In genomic region chr5:113163116-113163515, GRCm38 (mm10) we compare ENCODE assay signal across 8 mouse cellular contexts. TPM values are rescaled to one million over a fixed set of nuclear protein-coding genes. Genes with fewer than 3 reads are reported as not detected.
A peak's percentile ranks its signal among the peaks of the same experiment; 100 is the strongest.
DNase-seq lines count a peak whose midpoint lies in the region; ATAC-seq and TF ChIP-seq lines count a peak whose summit lies in the region.

No protein-coding gene starts in this region.

- intact Hi-C loops in heart, adult 2 months (cut with DNase I), result no loop called here
- intact Hi-C loops in heart, postnatal 36 days (cut with DNase I), result loop anchor here (10.0 kb wide), 1 partner anchor 288 kb away; no protein-coding TSS in a partner anchor
- intact Hi-C loops in gastrocnemius, postnatal 14 days (cut with DNase I; ENCODE audit: low total_unique reads), result no loop called here

- H3K27me3 ChIP-seq in heart, adult 2 months (ENCODE audit: control insufficient read depth, insufficient read depth, low read length), result no peaks in the 10 kb centered on the region
- no peaks in the 10 kb centered on the region for H3K27me3 ChIP-seq in forebrain, embryonic 15.5 days
- H3K27me3 ChIP-seq in liver, embryonic 13.5 days, result no peaks in the 10 kb centered on the region
- H3K27me3 ChIP-seq in splenic B cell, adult 2 months (ENCODE audit: control insufficient read depth, insufficient read depth, low read length, poor library complexity, severe bottlenecking), result no peaks in the 10 kb centered on the region; the same call in 1 of the 2 replicates
- H3K27me3 ChIP-seq in cerebellum, adult 2 months (ENCODE audit: control insufficient read depth, insufficient read depth, low read length), result no peaks in the 10 kb centered on the region

- no peak for TF ChIP-seq EP300 in heart, adult 2 months (IDR thresholded peaks at IDR 0.05; ENCODE audit: insufficient read depth, low read depth, low read length)

- no peak for TF ChIP-seq POLR2A in heart, adult 2 months (IDR thresholded peaks at IDR 0.05; ENCODE audit: insufficient read depth, low read depth, low read length)
- no peak for TF ChIP-seq POLR2A in cerebellum, adult 2 months (IDR thresholded peaks at IDR 0.05; ENCODE audit: borderline replicate concordance, insufficient read depth, low read length)

- WGBS in heart, adult 2 months, result 13% methylated on average over 13 of the region's 13 CpGs
- whole genome bisulfite sequencing in forebrain, embryonic 15.5 days, result 16% methylated on average over 13 of the region's 13 CpGs
- 4% methylated on average over 13 of the region's 13 CpGs for WGBS in liver, embryonic 13.5 days (ENCODE audit: insufficient replicate concordance)
- WGBS in cerebellum, adult 2 months, result 7% methylated on average over 13 of the region's 13 CpGs

- no peak for TF ChIP-seq CTCF in heart, adult 2 months (IDR thresholded peaks at IDR 0.05)
- no peak for TF ChIP-seq CTCF in cerebellum, adult 2 months (IDR thresholded peaks at IDR 0.05; ENCODE audit: borderline replicate concordance, insufficient read depth, low read depth, low read length)

- ATAC-seq in forebrain, embryonic 15.5 days (replicated peaks), result no peak
- no peak for ATAC-seq in liver, embryonic 13.5 days (ENCODE audit: low read depth)

- H3K9me3 ChIP-seq in forebrain, embryonic 15.5 days, result no peaks in the 10 kb centered on the region
- H3K9me3 ChIP-seq in liver, embryonic 13.5 days (replicated peaks), result no peaks in the 10 kb centered on the region

- H3K27ac ChIP-seq in heart, adult 2 months, result no peak overlapping the region
- no peak overlapping the region for H3K27ac ChIP-seq in forebrain, embryonic 15.5 days (replicated peaks)
- no peak overlapping the region for H3K27ac ChIP-seq in liver, embryonic 13.5 days
- H3K27ac ChIP-seq in cerebellum, adult 2 months (ENCODE audit: insufficient read depth, low read length), result no peak overlapping the region

- no peak for DNase-seq in heart, adult 2 months
- no peak for DNase-seq in heart, postnatal 36 days
- peak; percentile 43 for DNase-seq in ES-CJ7 (ENCODE audit: low read depth, low spot score)
- DNase-seq in liver, embryonic 13.5 days, result peak; percentile 46
- peak; percentile 44 for DNase-seq in splenic B cell, adult 2 months (ENCODE audit: low read depth, low spot score)
- DNase-seq in gastrocnemius, postnatal 14 days, result no peak
- DNase-seq in cerebellum, adult 2 months, result no peak

- H3K4me3 ChIP-seq in heart, adult 2 months, result no peak overlapping the region
- peak overlapping the region; percentile 11; the same call in 1 of the 2 replicates for H3K4me3 ChIP-seq in forebrain, embryonic 15.5 days
- peak overlapping the region; percentile 46 for H3K4me3 ChIP-seq in liver, embryonic 13.5 days (replicated peaks)
- H3K4me3 ChIP-seq in cerebellum, adult 2 months (replicated peaks; ENCODE audit: insufficient read depth, low read depth, low read length), result no peak overlapping the region

- peaks cover 3% of the 10 kb centered on the region; the same call in 1 of the 2 replicates for H3K4me1 ChIP-seq in heart, adult 2 months (ENCODE audit: control insufficient read depth, insufficient read depth, low read length)
- peaks cover 32% of the 10 kb centered on the region for H3K4me1 ChIP-seq in forebrain, embryonic 15.5 days
- H3K4me1 ChIP-seq in liver, embryonic 13.5 days (replicated peaks), result peaks cover 54% of the 10 kb centered on the region
- H3K4me1 ChIP-seq in cerebellum, adult 2 months (ENCODE audit: control insufficient read depth, insufficient read depth, low read length), result peaks cover 16% of the 10 kb centered on the region

- peak overlapping the region; percentile 19; the same call in 1 of the 2 replicates for H3K9ac ChIP-seq in heart, adult 2 months (ENCODE audit: low read depth, low read length)
- no peak overlapping the region for H3K9ac ChIP-seq in forebrain, embryonic 15.5 days (replicated peaks)
- H3K9ac ChIP-seq in liver, embryonic 13.5 days, result 0 out of 2 replicates have a peak overlapping the region, but pooled peaks have one; percentile 36

- H3K36me3 ChIP-seq in heart, adult 2 months (ENCODE audit: control insufficient read depth, insufficient read depth, low read length), result no peaks in the 10 kb centered on the region
- no peaks in the 10 kb centered on the region for H3K36me3 ChIP-seq in forebrain, embryonic 15.5 days
- no peaks in the 10 kb centered on the region for H3K36me3 ChIP-seq in liver, embryonic 13.5 days
- no peaks in the 10 kb centered on the region for H3K36me3 ChIP-seq in splenic B cell, adult 2 months (ENCODE audit: control insufficient read depth, insufficient read depth, low read length, poor library complexity, severe bottlenecking)

- peak overlapping the region; percentile 35 for H3K4me2 ChIP-seq in forebrain, embryonic 15.5 days (replicated peaks)
- H3K4me2 ChIP-seq in liver, embryonic 13.5 days, result peak overlapping the region; percentile 65

- H3K79me2 ChIP-seq in heart, adult 2 months (replicated peaks; ENCODE audit: control insufficient read depth, insufficient read depth, low read length), result no peaks in the 10 kb centered on the region

RNA-seq across cellular contexts. Expression of gene 2900026A02Rik, which starts 57.9 kb away (rescaled TPM):
- 10 to 100 TPM; 19.2 to 21.4 TPM for total RNA-seq in heart, adult 2 months (2021)
- 18.0 and 24.5 TPM in 2 replicates for polyA plus RNA-seq in heart, adult 2 months (2012; rRNA removed)
- 10 to 100 TPM; 21.0 to 23.6 TPM for total RNA-seq in heart, postnatal 36 days (2021)
- 4.4 and 4.9 TPM in 2 replicates for polyA plus RNA-seq in forebrain, embryonic 15.5 days (2015; fragmentation: Nextera tagmentation; extraction: Ambion mirVana)
- 0.98 and 1.2 TPM in 2 replicates for polyA plus RNA-seq in liver, embryonic 13.5 days (2015; fragmentation: Nextera tagmentation; extraction: Ambion mirVana)
- 10 to 100 TPM; 29.2 to 35.1 TPM for total RNA-seq in gastrocnemius, postnatal 14 days (2021)
- polyA plus RNA-seq in cerebellum, adult 2 months (2012; rRNA removed), result 4.9 and 5.2 TPM in 2 replicates

Comparison
In these comparisons a context has a peak if more than half of its experiments do, and no peak if none do; other contexts are left out.
1. DNase-seq: peak in ES-CJ7 (single experiment), liver, embryonic 13.5 days (single experiment) and splenic B cell, adult 2 months (single experiment); none in heart, adult 2 months (0 of 2), heart, postnatal 36 days (0 of 2), gastrocnemius, postnatal 14 days (single experiment) and cerebellum, adult 2 months (0 of 2).
2. H3K4me3 ChIP-seq: peak in forebrain, embryonic 15.5 days (single experiment) and liver, embryonic 13.5 days (single experiment); none in heart, adult 2 months (single experiment) and cerebellum, adult 2 months (single experiment).